Mouse (Mus musculus): ENCODE measurements at regions not wholly inside any gene's neighbourhood (a gene's known extent, or its start where the extent isn't known, plus 50 kb on each side); places are given as distances from the start of the nearest gene placed in this dataset.

DNA sequence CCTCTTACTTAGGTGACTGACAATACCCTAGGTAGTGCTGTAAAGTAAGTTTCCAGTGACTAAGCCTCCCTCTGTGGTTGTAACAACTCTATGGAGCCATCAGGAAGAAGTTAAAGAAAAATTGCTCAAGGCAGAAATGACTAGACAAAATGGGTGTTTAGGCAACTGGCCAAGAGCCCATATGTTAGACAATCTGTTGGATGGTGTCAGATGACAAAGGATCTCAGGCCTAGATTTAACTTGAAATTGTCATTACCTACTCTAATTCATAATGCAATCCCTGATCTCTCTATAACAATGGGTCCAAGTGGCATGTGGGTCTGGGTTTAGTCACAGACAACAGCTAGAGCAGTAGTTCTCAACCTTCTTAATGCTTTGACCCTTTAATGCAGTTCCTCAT, 416.9 kb upstream of the Igfbp3 start:
- TF ChIP-seq CTCF (IDR thresholded peaks at IDR 0.05; ENCODE audit: extremely low read depth, insufficient read depth, low read length) (no peak), POLR2A (IDR thresholded peaks at IDR 0.05; ENCODE audit: extremely low read depth, insufficient read depth, low read length) (no peak)

Measured in cortical plate, adult 2 months (tissue).